Mouse (Mus musculus) kidney, adult 18-20 months (tissue): ENCODE data around the gene Krtap16-1.

Experiments
- DNase-seq: peaks from one replicate; pipeline ENCODE4 v3.0.0; 2021

Krtap16-1 gene

DNA sequence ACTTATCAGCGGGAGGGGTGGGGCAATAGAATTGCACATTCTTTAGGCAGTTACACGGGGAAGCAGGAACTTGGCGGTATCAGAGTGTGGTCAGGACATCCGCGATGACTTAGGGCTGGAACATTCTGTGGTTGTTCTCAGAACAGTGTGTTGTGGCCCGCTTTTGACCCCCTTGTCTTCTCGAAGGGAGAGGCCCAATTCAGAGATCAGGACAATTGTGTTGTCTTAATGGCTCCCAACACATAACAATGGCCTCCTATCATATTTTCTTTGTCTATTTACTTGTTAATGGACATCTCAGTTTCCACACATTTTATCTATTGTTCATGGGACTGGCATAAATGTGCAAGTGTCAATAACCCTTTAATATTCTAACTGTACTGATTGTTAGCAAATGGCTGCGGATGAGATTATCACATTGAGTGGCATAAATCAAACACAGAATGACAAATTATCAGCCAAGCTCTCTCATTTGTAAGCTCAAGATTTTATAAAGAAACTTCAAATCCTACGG lies 48.6 kb downstream of the Krtap16-1 start:
- DNase-seq = no peak

DNA sequence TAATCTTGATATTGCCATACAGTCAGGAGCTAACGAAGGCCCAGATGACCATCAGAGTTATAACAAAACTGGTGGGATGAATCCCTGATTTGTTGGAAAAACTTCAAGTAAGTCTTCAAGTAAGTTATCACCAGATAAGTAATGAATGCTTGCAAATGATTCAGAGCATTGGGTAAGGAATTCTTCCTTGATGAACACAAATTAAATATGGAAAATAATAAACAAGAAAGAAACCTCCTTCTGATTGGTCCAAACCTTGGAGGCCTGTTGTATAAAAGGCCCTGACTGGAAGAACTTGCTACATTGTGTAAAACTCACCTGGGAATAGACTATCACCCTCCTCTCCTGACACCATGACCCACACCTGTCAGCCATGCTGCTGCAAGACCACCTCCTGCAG lies 50.4 kb downstream of the Krtap16-1 start, which contains the start of gene Krtap31-2:
Krtap31-2 (plus strand) TSS at position 301 of the 400 bp plus-strand sequence.
- no peak for DNase-seq
